Mouse (Mus musculus) megakaryocyte, embryonic 14.5 days (primary cell): ENCODE results near the gene Cand2.

ENCODE experiments used
- FLI1 ChIP-seq: IDR thresholded peaks from 2 replicates; pipeline ENCODE4 v1.6.1; 2012; ENCODE audit warnings: low read length, inconsistent platforms, mixed read lengths
- GATA1 ChIP-seq: IDR thresholded peaks from 3 replicates; pipeline ENCODE4 v1.6.1; 2012; ENCODE audit warnings: mixed read lengths, low read length, inconsistent platforms, borderline replicate concordance

GRCm38 (mm10) chr6:115730560-115731342, 43.6 kb upstream of the Cand2 start:
- no peak for TF ChIP-seq GATA1
- TF ChIP-seq FLI1 = no peak
